Mouse (Mus musculus): Measurements from ENCODE around the gene Prdm13. TPM values are rescaled to one million over a fixed set of nuclear protein-coding genes. Genes with fewer than 3 reads are reported as not detected.

Prdm13 gene
- not detected in 2 replicates for polyA plus RNA-seq (2014; fragmentation: Nextera tagmentation; extraction: Ambion mirVana)

DNA sequence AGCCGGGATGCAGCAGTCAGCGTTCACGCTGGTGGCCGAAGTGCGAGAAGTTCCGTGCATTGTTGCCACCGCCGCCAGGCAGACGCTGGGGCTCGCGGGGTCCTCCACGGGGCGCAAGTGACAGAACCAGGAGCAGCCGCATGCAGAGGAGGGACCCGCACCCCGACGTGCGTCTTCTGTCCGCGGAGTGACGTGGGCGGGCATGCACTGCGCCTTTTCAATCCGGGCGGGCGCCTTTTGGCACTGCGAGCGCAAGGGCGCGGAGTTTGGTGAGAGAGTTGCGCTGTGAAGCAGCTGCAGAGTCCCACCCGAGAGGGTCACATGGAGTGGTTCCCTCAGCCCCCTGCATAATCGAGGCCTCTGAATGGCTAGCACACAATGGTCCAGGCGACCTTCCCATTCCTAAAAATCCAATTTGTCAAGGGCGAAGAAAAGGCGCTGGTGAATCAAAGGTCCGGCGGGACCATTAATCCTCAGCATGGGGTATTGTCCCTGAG, at the start of gene Prdm13:
Prdm13 (minus strand) TSS at position 369 of the 497 bp plus-strand sequence.
- ATAC-seq (replicated peaks; ENCODE audit: low FRiP score, low TSS enrichment, low read depth) (no peak), DNase-seq (ENCODE audit: low spot score) (peak; percentile 62)
- Histone ChIP-seq H3K27ac (ENCODE audit: low read depth) (no peak within 1 kb of the TSS), H3K36me3 (ENCODE audit: control insufficient read depth, insufficient read depth, low read length) (no peaks in the 10 kb centered on the region), H3K4me3 (ENCODE audit: low read depth, low read length) (no peak within 1 kb of the TSS), H3K4me1 (replicated peaks; ENCODE audit: control insufficient read depth, insufficient read depth, low read length) (0 out of 2 replicates have a peak, but pooled peaks cover 6% of the 10 kb centered on the region), H3K9ac (ENCODE audit: low read length) (no peak within 1 kb of the TSS), H3K4me2 (ENCODE audit: low read length) (no peak within 1 kb of the TSS), H3K9me3 (ENCODE audit: control insufficient read depth, low read length) (no peaks in the 10 kb centered on the region), H3K27me3 (replicated peaks; ENCODE audit: control insufficient read depth, insufficient read depth, low read length) (peaks cover 100% of the 10 kb centered on the region)
- WGBS: 2% methylated on average over 38 of the region's 38 CpGs

DNA sequence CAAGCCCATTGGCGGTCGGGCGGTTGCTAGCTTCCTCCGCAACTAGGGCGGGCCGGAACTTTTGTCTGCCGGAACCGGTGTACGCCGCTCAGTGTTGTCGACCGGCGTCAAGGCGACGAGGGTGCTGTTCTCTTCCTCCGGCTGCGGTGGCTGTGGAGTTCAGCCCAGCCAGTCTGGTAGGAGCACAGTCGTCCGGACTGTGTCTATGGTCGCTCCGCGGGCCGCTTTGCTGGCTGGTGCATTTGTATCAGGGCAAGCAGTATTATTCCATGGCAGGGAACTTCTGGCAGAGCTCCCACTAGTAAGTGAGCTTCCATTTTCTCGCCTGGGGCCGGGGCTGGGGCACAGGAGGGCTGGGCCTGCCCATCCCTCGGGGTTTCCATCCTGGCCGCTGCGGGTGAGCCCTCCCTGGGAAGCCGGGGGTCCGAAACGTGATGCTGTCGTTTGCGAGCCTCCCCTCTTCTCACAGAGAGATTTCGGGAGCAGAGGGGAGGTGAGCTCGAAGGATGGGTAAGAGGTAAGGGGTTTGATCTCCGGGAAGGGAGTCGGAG, 41.9 kb upstream of the Prdm13 start, which contains the start of gene Ccnc:
Ccnc (plus strand) TSS at position 87 of the 551 bp plus-strand sequence.
- H3K36me3 ChIP-seq (ENCODE audit: control insufficient read depth, insufficient read depth, low read length): peaks cover 1% of the 10 kb centered on the region
- no peaks in the 10 kb centered on the region for H3K27me3 ChIP-seq (replicated peaks; ENCODE audit: control insufficient read depth, insufficient read depth, low read length)
- H3K4me1 ChIP-seq (replicated peaks; ENCODE audit: control insufficient read depth, insufficient read depth, low read length): peaks cover 6% of the 10 kb centered on the region
- DNase-seq (ENCODE audit: low spot score) (peak; percentile 93), ATAC-seq (replicated peaks; ENCODE audit: low FRiP score, low TSS enrichment, low read depth) (peak; percentile 98)
- under 1% methylated on average over 37 of the region's 37 CpGs for WGBS
- peak within 1 kb of the TSS; percentile 78 for H3K27ac ChIP-seq (ENCODE audit: low read depth)
- H3K4me3 ChIP-seq (ENCODE audit: low read depth, low read length): peak within 1 kb of the TSS; percentile 87
- H3K4me2 ChIP-seq (ENCODE audit: low read length): peak within 1 kb of the TSS; percentile 82
- H3K9ac ChIP-seq (ENCODE audit: low read length): peak within 1 kb of the TSS; percentile 81
- no peaks in the 10 kb centered on the region for H3K9me3 ChIP-seq (ENCODE audit: control insufficient read depth, low read length)

DNA sequence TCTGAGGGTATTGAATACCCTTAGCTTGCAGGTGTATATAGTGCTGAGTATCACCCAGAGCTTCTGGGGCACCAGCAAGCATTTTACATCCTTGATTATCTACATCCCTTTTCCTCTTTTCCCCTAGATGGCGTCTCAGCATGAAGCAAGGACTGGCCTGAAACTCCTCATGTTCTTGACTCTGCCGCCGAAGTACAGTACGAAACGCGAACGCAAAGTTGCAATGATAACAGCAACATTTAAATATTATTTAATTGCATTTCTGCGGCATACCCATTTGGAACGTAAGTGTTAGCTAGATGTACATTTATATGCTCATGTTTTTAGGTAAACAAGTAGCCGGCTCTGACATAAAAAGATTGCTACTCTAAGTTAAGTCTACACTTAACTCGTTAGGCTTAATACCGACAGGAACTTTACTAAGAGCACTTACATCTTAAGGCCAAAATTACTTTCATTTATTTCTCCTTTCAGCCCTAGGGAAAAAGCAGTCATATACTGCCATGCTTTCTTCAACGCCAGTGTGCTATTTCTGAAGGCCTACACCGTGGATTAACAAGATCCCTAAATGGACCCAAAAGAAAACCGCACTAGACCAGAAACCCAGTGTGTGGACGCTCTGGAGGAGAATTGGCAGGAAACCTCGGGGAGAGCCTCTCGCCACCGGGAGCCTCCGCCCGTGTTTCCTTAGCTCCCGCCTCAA, 41.3 kb upstream of the Prdm13 start:
- WGBS: 1% methylated on average over 22 of the region's 22 CpGs

DNA sequence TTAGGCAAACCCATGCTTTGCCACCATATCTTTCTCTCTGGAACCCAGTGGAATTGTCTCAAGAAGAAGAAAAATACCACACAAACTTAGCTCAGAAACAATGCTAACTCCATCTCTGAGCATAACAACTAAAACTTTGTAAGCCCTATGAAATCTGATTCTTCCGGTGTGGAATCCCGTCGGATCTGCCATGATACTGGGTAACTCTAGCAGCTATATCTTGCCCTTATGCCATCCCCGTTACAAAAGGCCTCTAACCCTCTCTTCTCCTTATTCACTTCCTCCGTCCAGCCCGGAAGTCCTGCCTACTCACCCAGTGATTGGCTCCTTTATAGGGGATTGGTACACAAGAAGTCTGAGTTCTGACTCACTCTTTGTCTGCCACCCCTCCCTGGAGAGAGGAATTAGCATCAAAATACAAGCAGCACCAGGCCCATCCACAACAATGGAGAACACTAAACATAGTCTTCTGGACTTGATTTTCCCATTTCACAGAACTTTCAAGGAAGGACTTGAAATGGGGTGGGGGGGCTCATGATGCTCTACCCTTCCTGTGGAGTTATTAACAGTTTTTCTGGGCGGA, 37.1 kb upstream of the Prdm13 start:
- Histone ChIP-seq H3K27me3 (replicated peaks; ENCODE audit: control insufficient read depth, insufficient read depth, low read length) (no peaks in the 10 kb centered on the region), H3K9ac (ENCODE audit: low read length) (no peak overlapping the region), H3K4me3 (ENCODE audit: low read depth, low read length) (no peak overlapping the region), H3K27ac (ENCODE audit: low read depth) (no peak overlapping the region), H3K36me3 (ENCODE audit: control insufficient read depth, insufficient read depth, low read length) (no peaks in the 10 kb centered on the region), H3K4me1 (replicated peaks; ENCODE audit: control insufficient read depth, insufficient read depth, low read length) (no peaks in the 10 kb centered on the region), H3K9me3 (ENCODE audit: control insufficient read depth, low read length) (no peaks in the 10 kb centered on the region), H3K4me2 (ENCODE audit: low read length) (no peak overlapping the region)
- WGBS: 62% methylated on average over 7 of the region's 7 CpGs
- DNase-seq (ENCODE audit: low spot score) (no peak), ATAC-seq (replicated peaks; ENCODE audit: low FRiP score, low TSS enrichment, low read depth) (no peak)

More for the DNA sequence above, 41.3 kb upstream of the Prdm13 start:
- no peaks in the 10 kb centered on the region for H3K27me3 ChIP-seq (replicated peaks; ENCODE audit: control insufficient read depth, insufficient read depth, low read length)
- H3K4me2 ChIP-seq (ENCODE audit: low read length): peak overlapping the region; percentile 82
- peak overlapping the region; percentile 87 for H3K4me3 ChIP-seq (ENCODE audit: low read depth, low read length)
- ATAC-seq (replicated peaks; ENCODE audit: low FRiP score, low TSS enrichment, low read depth): peak; percentile 40
- peak overlapping the region; percentile 81 for H3K9ac ChIP-seq (ENCODE audit: low read length)
- peaks cover 6% of the 10 kb centered on the region for H3K4me1 ChIP-seq (replicated peaks; ENCODE audit: control insufficient read depth, insufficient read depth, low read length)
- no peaks in the 10 kb centered on the region for H3K36me3 ChIP-seq (ENCODE audit: control insufficient read depth, insufficient read depth, low read length)
- DNase-seq (ENCODE audit: low spot score): peak; percentile 61
- H3K9me3 ChIP-seq (ENCODE audit: control insufficient read depth, low read length): no peaks in the 10 kb centered on the region
- peak overlapping the region; percentile 60 for H3K27ac ChIP-seq (ENCODE audit: low read depth)

DNA sequence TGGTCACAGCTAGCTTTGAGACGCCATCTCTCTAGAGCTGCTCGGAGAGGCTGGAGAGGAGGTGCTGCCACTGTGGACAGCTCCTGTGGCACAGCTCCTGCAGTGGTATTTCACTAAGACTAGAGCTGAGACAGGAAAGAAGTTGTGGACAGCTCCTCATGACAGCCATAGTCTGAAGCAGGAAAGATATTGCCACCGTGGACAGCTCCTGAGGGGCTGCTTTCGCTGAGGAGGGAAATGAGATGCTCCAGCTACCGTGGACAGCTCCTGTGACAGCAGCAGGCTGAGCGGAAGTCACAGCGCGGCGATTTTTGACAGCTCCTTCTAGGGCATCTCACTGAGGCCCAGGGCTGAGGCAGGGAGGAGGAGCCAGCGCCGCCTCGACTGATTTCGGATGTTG, 26.4 kb upstream of the Prdm13 start:
- H3K4me2 ChIP-seq (ENCODE audit: low read length): peak overlapping the region; percentile 25; the same call in 1 of the 2 replicates
- H3K27me3 ChIP-seq (replicated peaks; ENCODE audit: control insufficient read depth, insufficient read depth, low read length): no peaks in the 10 kb centered on the region
- WGBS: 3% methylated on average over 13 of the region's 13 CpGs
- H3K4me3 ChIP-seq (ENCODE audit: low read depth, low read length): no peak overlapping the region
- DNase-seq (ENCODE audit: low spot score): peak; percentile 94
- H3K9me3 ChIP-seq (ENCODE audit: control insufficient read depth, low read length): no peaks in the 10 kb centered on the region
- H3K36me3 ChIP-seq (ENCODE audit: control insufficient read depth, insufficient read depth, low read length): no peaks in the 10 kb centered on the region
- H3K9ac ChIP-seq (ENCODE audit: low read length): no peak overlapping the region
- H3K27ac ChIP-seq (ENCODE audit: low read depth): no peak overlapping the region
- ATAC-seq (replicated peaks; ENCODE audit: low FRiP score, low TSS enrichment, low read depth): peak; percentile 91
- H3K4me1 ChIP-seq (replicated peaks; ENCODE audit: control insufficient read depth, insufficient read depth, low read length): no peaks in the 10 kb centered on the region

DNA sequence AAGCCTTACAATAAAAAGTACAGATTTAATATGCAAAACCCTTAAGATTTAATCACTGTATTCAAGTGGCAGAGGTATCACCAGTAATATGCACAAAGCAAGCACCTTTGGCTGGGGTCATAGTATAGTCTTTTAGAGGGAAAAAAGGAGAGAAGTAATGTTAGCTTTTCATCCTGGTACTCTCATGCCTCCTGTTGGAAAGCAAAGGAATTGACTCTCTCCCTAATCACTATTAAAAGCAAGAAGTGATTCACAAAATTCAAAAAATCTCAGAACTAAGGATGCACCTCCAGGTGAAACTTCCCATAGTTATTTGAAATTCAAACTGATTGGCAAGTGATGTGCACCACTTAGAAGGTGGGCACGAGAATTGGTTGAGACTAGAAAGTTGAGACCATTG, 19.3 kb upstream of the Prdm13 start:
- no peak overlapping the region for H3K9ac ChIP-seq (ENCODE audit: low read length)
- no peak overlapping the region for H3K27ac ChIP-seq (ENCODE audit: low read depth)
- no peaks in the 10 kb centered on the region for H3K36me3 ChIP-seq (ENCODE audit: control insufficient read depth, insufficient read depth, low read length)
- H3K4me2 ChIP-seq (ENCODE audit: low read length): no peak overlapping the region
- no peaks in the 10 kb centered on the region for H3K27me3 ChIP-seq (replicated peaks; ENCODE audit: control insufficient read depth, insufficient read depth, low read length)
- H3K4me1 ChIP-seq (replicated peaks; ENCODE audit: control insufficient read depth, insufficient read depth, low read length): no peaks in the 10 kb centered on the region
- H3K4me3 ChIP-seq (ENCODE audit: low read depth, low read length): no peak overlapping the region
- no peak for ATAC-seq (replicated peaks; ENCODE audit: low FRiP score, low TSS enrichment, low read depth)
- 53% methylated on average over 1 of the region's 1 CpGs for WGBS
- no peak for DNase-seq (ENCODE audit: low spot score)
- no peaks in the 10 kb centered on the region for H3K9me3 ChIP-seq (ENCODE audit: control insufficient read depth, low read length)

DNA sequence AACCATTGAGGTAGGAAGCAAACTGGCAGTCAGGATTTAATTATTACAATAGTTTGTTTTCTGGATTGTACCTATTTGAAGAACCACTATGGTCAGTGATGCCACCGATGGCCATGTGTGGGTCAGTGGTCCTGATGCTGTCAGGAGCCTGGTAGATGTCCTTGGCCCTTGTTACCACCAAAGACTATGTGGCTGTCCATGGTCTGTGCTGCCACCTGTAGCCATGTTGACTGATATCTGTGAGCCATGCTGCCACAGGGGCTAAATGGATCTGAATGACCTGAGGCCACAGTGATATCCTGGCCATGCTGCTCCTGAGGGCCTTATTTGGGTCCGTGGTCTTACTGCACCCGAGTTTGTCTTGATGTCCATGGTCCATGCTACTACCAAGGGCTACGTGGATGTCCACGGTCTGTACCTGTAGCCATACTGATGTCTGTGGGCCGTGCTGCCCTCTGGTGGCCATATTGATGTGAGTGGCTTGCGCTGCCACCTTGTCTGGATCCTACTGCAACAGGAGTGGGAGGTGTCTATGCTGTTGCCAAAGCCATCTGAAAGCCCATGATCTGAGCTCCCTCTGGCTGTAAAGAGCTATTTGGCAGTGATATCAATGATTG, 10.0 kb upstream of the Prdm13 start:
- Histone ChIP-seq H3K4me3 (ENCODE audit: low read depth, low read length) (no peak overlapping the region), H3K36me3 (ENCODE audit: control insufficient read depth, insufficient read depth, low read length) (no peaks in the 10 kb centered on the region), H3K27ac (ENCODE audit: low read depth) (no peak overlapping the region), H3K4me1 (replicated peaks; ENCODE audit: control insufficient read depth, insufficient read depth, low read length) (no peaks in the 10 kb centered on the region), H3K9ac (ENCODE audit: low read length) (no peak overlapping the region), H3K4me2 (ENCODE audit: low read length) (no peak overlapping the region), H3K9me3 (ENCODE audit: control insufficient read depth, low read length) (no peaks in the 10 kb centered on the region), H3K27me3 (replicated peaks; ENCODE audit: control insufficient read depth, insufficient read depth, low read length) (peaks cover 38% of the 10 kb centered on the region)
- 39% methylated on average over 7 of the region's 7 CpGs for WGBS
- ATAC-seq (replicated peaks; ENCODE audit: low FRiP score, low TSS enrichment, low read depth): no peak; the same call in 1 of the 2 replicates
- peak; percentile 63 for DNase-seq (ENCODE audit: low spot score)

DNA sequence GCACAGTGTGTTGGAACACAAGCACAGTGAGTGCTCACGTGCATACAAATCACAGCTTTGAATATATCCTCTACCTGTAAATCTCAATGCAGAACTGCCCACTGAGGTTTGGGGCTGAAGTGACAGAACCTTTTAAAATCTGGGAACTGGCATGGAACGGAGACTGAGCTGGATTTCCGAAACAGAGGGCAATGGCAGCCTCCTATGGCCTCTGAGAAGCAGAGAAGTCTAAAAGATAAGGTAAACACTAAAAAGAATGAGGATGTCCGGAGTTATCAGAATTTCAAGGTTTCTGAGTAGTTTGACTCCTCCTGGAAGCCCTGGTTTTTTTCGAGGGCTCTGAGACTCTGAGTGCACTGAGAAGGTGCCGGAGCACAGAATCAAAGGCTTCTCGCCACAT, 4.5 kb upstream of the Prdm13 start:
- H3K4me2 ChIP-seq (ENCODE audit: low read length): no peak overlapping the region
- H3K27me3 ChIP-seq (replicated peaks; ENCODE audit: control insufficient read depth, insufficient read depth, low read length): peaks cover 88% of the 10 kb centered on the region
- no peaks in the 10 kb centered on the region for H3K36me3 ChIP-seq (ENCODE audit: control insufficient read depth, insufficient read depth, low read length)
- no peak for DNase-seq (ENCODE audit: low spot score)
- no peak overlapping the region for H3K27ac ChIP-seq (ENCODE audit: low read depth)
- H3K4me3 ChIP-seq (ENCODE audit: low read depth, low read length): no peak overlapping the region
- no peak overlapping the region for H3K9ac ChIP-seq (ENCODE audit: low read length)
- 0 out of 2 replicates have a peak, but pooled peaks cover 6% of the 10 kb centered on the region for H3K4me1 ChIP-seq (replicated peaks; ENCODE audit: control insufficient read depth, insufficient read depth, low read length)
- 10% methylated on average over 7 of the region's 7 CpGs for WGBS
- ATAC-seq (replicated peaks; ENCODE audit: low FRiP score, low TSS enrichment, low read depth): no peak
- H3K9me3 ChIP-seq (ENCODE audit: control insufficient read depth, low read length): no peaks in the 10 kb centered on the region
